ENCODE assay signal across 8 mouse cellular contexts in the genomic region with DNA sequence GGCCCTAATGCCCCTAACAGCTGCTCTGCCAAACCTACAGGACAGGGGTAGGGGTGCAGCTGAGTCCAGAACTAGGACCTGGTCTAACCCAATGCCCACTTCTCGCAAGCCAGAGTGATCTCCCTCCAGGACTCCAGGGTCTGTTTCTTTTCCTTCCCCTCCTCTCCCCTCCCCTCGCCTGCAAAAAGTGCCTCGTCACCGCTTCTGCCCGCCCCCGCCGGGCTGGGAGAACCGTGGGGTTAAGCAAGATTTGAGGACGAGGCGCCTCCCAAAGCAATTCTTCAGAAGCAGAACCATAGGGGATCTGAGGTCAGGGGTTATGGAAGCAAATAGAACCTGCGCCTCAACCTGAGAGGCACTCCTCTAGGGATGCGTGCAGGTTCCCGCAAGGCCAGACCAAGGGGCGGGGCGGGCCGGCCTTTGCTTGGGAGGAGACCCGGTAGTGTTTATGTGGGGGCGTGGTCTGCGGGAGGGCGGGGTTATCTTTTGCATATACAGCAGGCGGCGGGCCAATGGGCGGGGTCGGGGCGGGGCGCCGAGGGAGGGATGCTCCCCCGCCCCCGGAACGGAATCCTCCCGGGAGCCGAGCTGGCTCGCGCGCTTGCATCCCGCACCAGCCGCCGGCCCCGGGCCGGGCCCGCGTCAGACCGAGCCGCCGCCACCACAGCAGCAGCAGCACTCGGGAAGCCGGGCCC. TPM values are rescaled to one million over a fixed set of nuclear protein-coding genes. Genes with fewer than 3 reads are reported as not detected.
A peak's percentile ranks its signal among the peaks of the same experiment; 100 is the strongest.
DNase-seq lines count a peak whose midpoint lies in the region; ATAC-seq and TF ChIP-seq lines count a peak whose summit lies in the region.

A gene (plus strand): TSS at position 229 of the 695 bp plus-strand sequence.

- no peaks in the 10 kb centered on the region for H3K27me3 ChIP-seq in MEL (ENCODE audit: control insufficient read depth in 1 of 2, insufficient read depth in 2 of 2, low read length in 2 of 2)
- no peaks in the 10 kb centered on the region for H3K27me3 ChIP-seq in cerebellum, adult 2 months (ENCODE audit: control insufficient read depth, insufficient read depth, low read length)
- no peaks in the 10 kb centered on the region for H3K27me3 ChIP-seq in lung, embryonic 16.5 days (ENCODE audit: control insufficient read depth, insufficient read depth, low read depth, low read length)

- peak in 1 of 2 experiments; percentile 43; a peak in 1 of 4 replicates for TF ChIP-seq EP300 in MEL (IDR thresholded peaks at IDR 0.05; ENCODE audit: low read depth in 1 of 2, low read length in 2 of 2)

- peaks cover 0 to 32% of the 10 kb centered on the region in 2 experiments; a peak in 2 of 4 replicates for H3K36me3 ChIP-seq in MEL (ENCODE audit: control insufficient read depth in 1 of 2, insufficient read depth in 2 of 2, low read length in 2 of 2)
- peaks cover 9% of the 10 kb centered on the region for H3K36me3 ChIP-seq in lung, embryonic 16.5 days (ENCODE audit: control insufficient read depth, insufficient read depth, low read length)

- peak in 1 of 2 experiments; percentile 43; a peak in 1 of 4 replicates for TF ChIP-seq POLR2A in MEL (IDR thresholded peaks at IDR 0.05; ENCODE audit: control insufficient read depth in 1 of 2, insufficient read depth in 1 of 2, low read depth in 1 of 2, low read length in 2 of 2, poor library complexity in 1 of 2)
- peak; percentile 43; the same call in 1 of the 2 replicates for TF ChIP-seq POLR2A in cerebellum, adult 2 months (IDR thresholded peaks at IDR 0.05; ENCODE audit: borderline replicate concordance, insufficient read depth, low read length)

- H3K4me2 ChIP-seq in lung, embryonic 16.5 days (ENCODE audit: low read depth, low read length), result peak within 1 kb of the TSS; percentile 87

- WGBS in cerebellum, adult 2 months, result 2% methylated on average over 46 of the region's 47 CpGs
- WGBS in lung, embryonic 16.5 days, result 1% methylated on average over 37 of the region's 47 CpGs

- no peaks in the 10 kb centered on the region for H3K9me3 ChIP-seq in MEL (replicated peaks; ENCODE audit: insufficient read depth, low read length)
- no peaks in the 10 kb centered on the region for H3K9me3 ChIP-seq in lung, embryonic 16.5 days (ENCODE audit: control insufficient read depth, low read length)

- peak; percentile 74 to 78 for ATAC-seq in hematopoietic stem cell, adult 5-6 weeks (replicated peaks in 1 of 2; ENCODE audit: insufficient read depth in 1 of 2, low FRiP score in 2 of 2, low TSS enrichment in 1 of 2, low read depth in 1 of 2, poor library complexity in 2 of 2, severe bottlenecking in 2 of 2)
- ATAC-seq in lung, embryonic 16.5 days (ENCODE audit: low read depth), result peak; percentile 85

- peak within 1 kb of the TSS; percentile 88 for H3K27ac ChIP-seq in MEL (ENCODE audit: control insufficient read depth, low read depth, low read length)
- H3K27ac ChIP-seq in cerebellum, adult 2 months (ENCODE audit: insufficient read depth, low read length), result peak within 1 kb of the TSS; percentile 92
- peak within 1 kb of the TSS; percentile 66 for H3K27ac ChIP-seq in lung, embryonic 16.5 days (ENCODE audit: low read length)

- no peaks in the 10 kb centered on the region; the same call in 1 of the 2 replicates for H3K79me2 ChIP-seq in MEL (ENCODE audit: control insufficient read depth, insufficient read depth, low read length, poor library complexity)

- peak within 1 kb of the TSS; percentile 78 to 92 for H3K4me3 ChIP-seq in MEL (ENCODE audit: control insufficient read depth in 1 of 2, insufficient read depth in 1 of 2, low read depth in 2 of 2, low read length in 2 of 2)
- H3K4me3 ChIP-seq in cerebellum, adult 2 months (replicated peaks; ENCODE audit: insufficient read depth, low read depth, low read length), result peak within 1 kb of the TSS; percentile 84
- peak within 1 kb of the TSS; percentile 76 for H3K4me3 ChIP-seq in lung, embryonic 16.5 days (ENCODE audit: low read length)

- H3K4me1 ChIP-seq in MEL (ENCODE audit: control insufficient read depth in 1 of 2, insufficient read depth in 2 of 2, low read length in 2 of 2), result peaks cover 13 to 43% of the 10 kb centered on the region in 2 experiments
- peaks cover 21% of the 10 kb centered on the region for H3K4me1 ChIP-seq in cerebellum, adult 2 months (ENCODE audit: control insufficient read depth, insufficient read depth, low read length)
- H3K4me1 ChIP-seq in lung, embryonic 16.5 days (replicated peaks; ENCODE audit: control insufficient read depth, insufficient read depth, low read length), result peaks cover 24% of the 10 kb centered on the region

- no peak for TF ChIP-seq RAD21 in MEL (IDR thresholded peaks at IDR 0.05; ENCODE audit: low read depth, low read length)

- no peak for TF ChIP-seq CTCF in MEL (IDR thresholded peaks at IDR 0.05 in 2 of 3, conservative IDR thresholded peaks at IDR 0.05 in 1 of 3; ENCODE audit: control insufficient read depth in 1 of 3, insufficient read depth in 1 of 3, low read depth in 2 of 3, low read length in 3 of 3, poor library complexity in 1 of 3, severe bottlenecking in 1 of 3)
- no peak for TF ChIP-seq CTCF in cerebellum, adult 2 months (IDR thresholded peaks at IDR 0.05; ENCODE audit: borderline replicate concordance, insufficient read depth, low read depth, low read length)

- peak within 1 kb of the TSS; percentile 79 for H3K9ac ChIP-seq in MEL (ENCODE audit: control insufficient read depth, low read depth, low read length, poor library complexity, severe bottlenecking)
- peak within 1 kb of the TSS; percentile 90 for H3K9ac ChIP-seq in lung, embryonic 16.5 days (ENCODE audit: low read length)

- DNase-seq in MEL (ENCODE audit: low read depth, low spot score), result peak; percentile 94
- DNase-seq in cerebellum, adult 2 months, result peak; percentile 94 to 95
- DNase-seq in forelimb bud, embryonic 11.5 days (ENCODE audit: low read depth, low spot score), result peak; percentile 91
- peak; percentile 72 for DNase-seq in layer of hippocampus, adult 9-10 months (ENCODE audit: low spot score)
- peak; percentile 90 for DNase-seq in ovary, postnatal 10 days (ENCODE audit: low spot score)
- DNase-seq in thymus, postnatal 10 days (ENCODE audit: low spot score in 2 of 2), result peak; percentile 89 to 91

TF ChIP-seq in MEL, 35 proteins besides CTCF, POLR2A, EP300 and RAD21:
- 0 out of 2 replicates have a peak, but pooled peaks have one; percentile 10 for TF ChIP-seq RCOR1 (IDR thresholded peaks at IDR 0.05; ENCODE audit: low read depth, low read length)
- peak; percentile 29; the same call in 1 of the 2 replicates for TF ChIP-seq MAFK (IDR thresholded peaks at IDR 0.05; ENCODE audit: borderline replicate concordance, low read depth, low read length)
- TF ChIP-seq TAL1 (IDR thresholded peaks at IDR 0.05; ENCODE audit: low read length), result no peak
- no peak for TF ChIP-seq NRF1 (IDR thresholded peaks at IDR 0.05; ENCODE audit: insufficient read depth, low read depth, low read length, poor library complexity, severe bottlenecking)
- peak; percentile 86 for TF ChIP-seq GABPA (IDR thresholded peaks at IDR 0.05; ENCODE audit: low read depth, low read length)
- no peak for TF ChIP-seq MAX (IDR thresholded peaks at IDR 0.05; ENCODE audit: low read length)
- no peak for TF ChIP-seq UBTF (IDR thresholded peaks at IDR 0.05; ENCODE audit: borderline replicate concordance, insufficient read depth, low read depth, low read length)
- TF ChIP-seq HCFC1 (IDR thresholded peaks at IDR 0.05; ENCODE audit: low read depth, low read length), result peak; percentile 62
- 0 out of 2 replicates have a peak, but pooled peaks have one; percentile 23 for TF ChIP-seq NELFE (IDR thresholded peaks at IDR 0.05; ENCODE audit: low read depth, low read length)
- no peak for TF ChIP-seq ZNF384 (IDR thresholded peaks at IDR 0.05; ENCODE audit: low read depth, low read length)
- TF ChIP-seq CHD1 (IDR thresholded peaks at IDR 0.05; ENCODE audit: low read depth, low read length), result no peak
- TF ChIP-seq MYB (IDR thresholded peaks at IDR 0.05; ENCODE audit: low read depth, low read length), result no peak
- TF ChIP-seq MXI1 (IDR thresholded peaks at IDR 0.05; ENCODE audit: low read depth, low read length), result peak; percentile 50; the same call in 1 of the 2 replicates
- TF ChIP-seq TBP (IDR thresholded peaks at IDR 0.05; ENCODE audit: low read depth, low read length), result no peak
- TF ChIP-seq ZKSCAN1 (IDR thresholded peaks at IDR 0.05; ENCODE audit: low read depth, low read length), result no peak
- TF ChIP-seq USF1 (IDR thresholded peaks at IDR 0.05; ENCODE audit: low read depth, low read length), result no peak
- TF ChIP-seq POLR2AphosphoS5 (IDR thresholded peaks at IDR 0.05; ENCODE audit: borderline replicate concordance, low read depth, low read length), result no peak
- no peak for TF ChIP-seq JUND (IDR thresholded peaks at IDR 0.05; ENCODE audit: low read depth, low read length)
- no peak for TF ChIP-seq ETS1 (IDR thresholded peaks at IDR 0.05; ENCODE audit: low read depth, low read length)
- TF ChIP-seq MAZ (IDR thresholded peaks at IDR 0.05; ENCODE audit: low read depth, low read length), result peak; percentile 79; the same call in 1 of the 2 replicates
- no peak; the same call in 1 of the 2 replicates for TF ChIP-seq ZC3H11A (IDR thresholded peaks at IDR 0.05; ENCODE audit: low read depth, low read length)
- TF ChIP-seq SIN3A (IDR thresholded peaks at IDR 0.05; ENCODE audit: low read length), result peak; percentile 43; the same call in 1 of the 2 replicates
- no peak for TF ChIP-seq BHLHE40 (IDR thresholded peaks at IDR 0.05; ENCODE audit: borderline replicate concordance, low read depth, low read length)
- no peak for TF ChIP-seq GATA1 (IDR thresholded peaks at IDR 0.05; ENCODE audit: low read depth, low read length)
- no peak for TF ChIP-seq SMC3 (IDR thresholded peaks at IDR 0.05; ENCODE audit: low read depth, low read length)
- TF ChIP-seq ELF1 (IDR thresholded peaks at IDR 0.05; ENCODE audit: low read depth, low read length), result peak; percentile 32; the same call in 1 of the 2 replicates

RNA-seq across cellular contexts. Expression of the gene that starts here (rescaled TPM):
- total RNA-seq in MEL (2012; rRNA removed), result 2.2 and 3.6 TPM in 2 replicates
- 10 to 100 TPM in 1 of 2 experiments, not detected in 1; 10.6 TPM for polyA plus RNA-seq in MEL (2012; ENCODE audit: insufficient read depth in 1 of 2, insufficient read length in 2 of 2, low read depth in 1 of 2, low replicate concordance in 2 of 2, missing spikeins in 1 of 2)
- polyA plus RNA-seq in cerebellum, adult 2 months (2012; rRNA removed), result 56.7 and 64.1 TPM in 2 replicates
- total RNA-seq in hematopoietic stem cell, adult 5-6 weeks (2017), result 1.6 and 2.4 TPM in 2 replicates
- polyA plus RNA-seq in lung, embryonic 16.5 days (2015; fragmentation: Nextera tagmentation; extraction: Ambion mirVana), result 14.8 and 14.9 TPM in 2 replicates

Comparison
In these comparisons a context has a peak if more than half of its experiments do, and no peak if none do; other contexts are left out.
1. Peak in every context shown above with its lines: DNase-seq, ATAC-seq, H3K4me3 ChIP-seq and H3K27ac ChIP-seq.